Mouse (Mus musculus) kidney, postnatal 10 days (tissue): ENCODE measurements around the gene Mrtfa.

Source experiments
- DNase-seq: peaks from one replicate; pipeline ENCODE4 v3.0.0; 2021; ENCODE audit warnings: mixed read lengths

Gene Mrtfa

DNA sequence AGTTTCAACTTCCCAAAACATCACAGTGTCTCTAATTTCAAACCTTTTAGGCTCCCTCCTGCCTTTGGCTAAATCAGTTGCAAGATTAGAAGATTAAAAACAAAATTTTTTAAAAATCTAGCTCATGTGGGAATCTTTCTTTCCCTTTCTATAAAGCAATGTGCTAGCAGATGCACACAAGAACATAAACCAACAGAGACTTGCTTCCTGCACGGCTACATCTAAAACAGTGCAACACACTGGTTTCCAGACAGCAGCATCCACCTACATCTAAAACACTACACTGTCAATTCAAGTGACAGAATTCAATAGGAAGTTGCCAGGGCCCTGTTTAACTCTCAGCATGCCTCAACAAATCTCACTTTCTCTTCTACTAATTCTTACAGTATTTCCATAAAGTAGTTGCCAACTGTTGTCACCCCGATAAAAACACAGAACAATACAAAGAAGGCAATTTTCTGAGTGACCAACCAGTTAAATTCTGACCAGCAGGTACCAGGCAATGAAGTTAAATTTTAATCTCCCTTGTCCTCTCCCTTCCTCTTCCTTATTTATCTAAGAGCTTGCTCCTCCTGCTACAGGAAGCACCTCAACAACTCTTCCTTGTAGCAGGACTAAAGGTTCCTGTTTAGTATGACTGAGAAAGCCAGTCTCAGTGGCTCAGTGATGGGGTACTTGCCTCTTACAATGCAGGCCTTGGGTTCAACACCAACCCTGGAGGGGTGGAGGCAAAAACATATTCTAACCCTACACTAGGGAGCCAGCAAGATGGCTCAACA is 35.5 kb downstream of the Mrtfa start:
- DNase-seq, result no peak

DNA sequence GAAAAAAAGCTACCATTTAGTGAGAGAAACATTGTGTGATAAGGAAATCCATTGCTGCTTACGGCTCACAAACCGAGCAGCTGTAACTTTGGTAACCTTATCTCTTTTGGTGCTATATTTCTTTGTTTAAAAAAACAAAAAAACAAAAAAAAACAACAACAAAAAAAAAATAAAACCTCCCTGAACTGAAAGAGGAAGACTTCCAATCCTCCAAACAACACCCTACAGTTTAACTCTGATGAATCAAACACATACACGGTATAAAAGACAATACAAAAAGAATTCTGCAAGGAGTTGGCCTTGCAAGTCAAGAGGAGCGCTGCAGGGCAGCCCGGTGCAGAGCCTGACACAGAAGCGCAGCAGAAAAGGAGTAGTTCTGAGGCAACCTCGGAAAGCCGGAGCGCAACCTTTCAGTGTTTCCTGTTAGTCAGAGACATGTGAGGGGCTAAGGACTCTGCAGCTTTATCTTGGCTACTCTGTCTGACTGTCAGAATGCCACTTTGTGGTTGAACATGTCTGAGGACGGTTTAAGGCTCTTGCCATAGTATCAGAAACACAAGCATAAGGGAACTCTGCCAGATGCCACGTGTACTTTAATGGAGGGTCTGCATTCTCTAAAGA is 48.5 kb downstream of the Mrtfa start:
- DNase-seq, result no peak

DNA sequence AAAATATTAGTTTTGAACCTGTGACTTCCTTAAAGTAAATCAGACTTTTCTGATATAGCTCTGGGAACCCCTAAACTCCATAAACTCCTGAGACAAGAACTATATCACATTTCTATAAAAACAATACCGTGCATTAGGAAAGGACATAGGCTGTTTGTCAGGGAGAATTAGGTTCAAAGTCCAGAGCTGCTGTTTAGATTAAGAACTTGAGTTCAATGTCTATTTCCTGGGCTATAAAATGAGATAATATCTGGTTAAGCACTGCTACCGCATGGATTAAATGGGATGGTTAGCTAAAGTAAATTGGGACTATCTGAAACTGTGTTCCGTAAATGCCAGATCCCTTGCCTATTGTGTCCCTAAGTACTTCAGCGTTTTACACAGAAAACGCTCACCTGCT is 50.6 kb downstream of the Mrtfa start:
- no peak for DNase-seq

DNA sequence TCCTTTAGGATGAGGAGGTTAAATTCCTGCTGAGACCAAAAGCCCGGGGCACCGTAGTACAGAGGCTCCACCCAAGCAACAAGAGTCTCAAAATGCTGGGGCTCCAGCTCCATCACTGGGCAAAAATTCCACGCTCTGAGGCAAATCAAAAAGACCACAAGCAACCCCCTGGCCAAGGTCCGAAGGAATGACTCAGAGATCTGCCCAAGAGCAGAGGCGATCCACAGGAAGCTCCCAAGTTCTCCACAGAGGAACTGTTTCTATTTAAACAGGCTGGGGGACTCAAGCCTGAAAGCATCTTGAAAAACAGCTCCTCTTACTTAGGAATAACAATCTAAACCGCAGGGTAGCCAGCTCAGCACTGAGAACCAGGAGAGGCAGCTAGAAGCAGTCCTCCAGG is 53.3 kb downstream of the Mrtfa start:
- DNase-seq, result peak; percentile 31

DNA sequence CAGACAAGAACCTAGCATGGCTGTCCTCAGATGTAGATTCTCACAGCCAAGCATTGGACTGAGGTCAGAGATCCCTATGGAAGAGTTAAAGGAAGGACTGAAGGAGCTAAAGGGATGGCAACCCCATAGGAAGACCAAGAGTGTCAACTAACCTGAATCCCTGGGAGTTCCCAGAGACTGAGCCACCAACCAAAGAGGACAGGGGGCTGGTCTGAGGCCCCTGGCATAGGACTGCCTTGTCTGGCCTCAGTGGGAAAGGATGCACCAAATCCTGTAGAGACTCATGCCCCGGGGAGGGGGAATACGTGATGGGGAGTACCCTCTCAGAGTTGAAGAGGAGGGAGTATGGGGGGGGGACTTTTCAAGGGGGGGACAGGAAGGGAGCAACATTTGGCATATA is 56.8 kb downstream of the Mrtfa start:
- no peak for DNase-seq

DNA sequence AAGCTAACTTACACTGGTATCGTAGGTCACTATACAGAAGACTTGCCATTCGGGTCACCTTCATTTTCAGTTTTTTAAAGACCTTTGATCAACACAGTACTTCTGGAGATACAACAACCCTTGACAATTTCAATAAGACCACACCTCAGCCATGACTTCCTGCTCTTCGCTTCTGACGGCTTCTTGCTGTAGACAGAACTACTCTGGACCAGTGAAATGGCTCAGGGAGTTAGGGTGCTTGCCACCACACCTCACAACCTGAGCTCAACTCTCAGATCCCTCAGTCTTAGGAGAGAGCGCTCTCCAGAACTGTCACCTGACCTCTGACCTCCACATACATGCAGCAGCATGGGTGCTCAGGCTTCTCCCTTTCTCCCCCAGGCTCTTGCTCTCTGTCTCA is 59.4 kb downstream of the Mrtfa start:
- DNase-seq, result no peak

DNA sequence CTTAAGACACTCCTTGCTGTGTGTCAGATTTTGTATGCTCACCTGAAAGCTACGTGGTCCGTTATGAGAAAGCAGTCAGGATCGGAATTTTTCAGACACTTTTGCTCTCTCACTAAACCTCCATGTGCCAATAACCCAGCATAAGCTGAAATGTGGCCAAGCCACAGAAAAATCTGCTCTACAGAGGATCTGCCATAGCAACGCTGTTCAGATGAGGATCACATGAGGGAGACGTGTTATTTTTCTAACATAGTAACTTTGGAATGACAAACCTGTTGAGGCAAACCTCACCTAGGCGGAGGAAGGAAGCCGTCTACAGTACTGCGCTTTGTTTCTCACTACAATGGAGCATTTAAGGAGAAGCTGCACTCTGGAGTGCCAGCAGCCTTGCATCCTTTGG is 60.6 kb downstream of the Mrtfa start:
- DNase-seq, result no peak

DNA sequence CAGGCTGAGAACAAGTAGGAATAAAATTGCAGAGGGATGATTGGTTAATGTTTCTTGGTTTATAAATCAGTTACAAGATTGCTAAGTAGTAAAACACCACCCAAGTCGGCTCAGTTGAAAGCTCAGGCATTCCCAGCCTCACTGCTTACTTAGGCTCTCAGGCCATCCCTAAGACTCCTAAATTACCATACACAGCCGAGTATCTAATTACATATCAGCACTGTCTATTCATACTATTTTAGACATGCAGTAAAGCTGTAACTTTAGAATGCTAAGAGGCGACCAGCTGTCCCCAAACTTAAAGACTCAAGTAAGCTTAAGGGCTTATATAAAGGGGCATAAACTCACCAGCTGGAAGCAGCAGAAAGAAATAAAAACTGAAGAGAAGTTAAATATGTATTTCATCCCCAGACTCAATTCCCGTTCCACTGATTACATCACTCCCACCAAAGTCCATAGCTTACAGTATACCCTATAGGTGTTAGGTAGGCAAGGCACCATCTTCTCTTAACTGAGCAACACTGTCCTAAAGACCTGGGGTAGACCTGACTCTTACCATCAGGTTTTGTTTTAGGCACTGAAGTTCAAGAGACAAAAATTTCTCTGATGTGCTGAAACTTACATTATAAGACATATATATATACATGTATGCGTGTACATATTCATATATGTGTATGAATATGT is 62.3 kb downstream of the Mrtfa start:
- no peak for DNase-seq

DNA sequence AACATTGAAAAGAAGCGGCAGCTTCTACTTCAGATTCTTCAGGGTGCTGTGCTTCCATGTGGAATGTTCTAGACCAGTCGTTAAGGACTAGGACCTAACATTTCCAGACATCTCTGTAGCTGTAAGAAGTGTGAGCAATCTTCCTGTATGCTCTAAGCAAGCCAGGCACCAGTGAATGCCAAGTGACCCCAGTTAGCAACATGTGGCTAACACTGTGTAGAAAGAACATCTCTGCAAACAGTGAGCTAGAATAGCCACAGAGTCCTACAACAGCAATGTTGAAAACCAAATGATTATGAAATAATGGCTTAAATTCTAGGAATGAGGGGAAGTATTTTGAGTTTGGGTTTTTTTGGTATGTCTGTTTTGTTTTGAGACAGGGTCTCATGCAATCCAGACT is 66.3 kb downstream of the Mrtfa start:
- DNase-seq, result no peak

DNA sequence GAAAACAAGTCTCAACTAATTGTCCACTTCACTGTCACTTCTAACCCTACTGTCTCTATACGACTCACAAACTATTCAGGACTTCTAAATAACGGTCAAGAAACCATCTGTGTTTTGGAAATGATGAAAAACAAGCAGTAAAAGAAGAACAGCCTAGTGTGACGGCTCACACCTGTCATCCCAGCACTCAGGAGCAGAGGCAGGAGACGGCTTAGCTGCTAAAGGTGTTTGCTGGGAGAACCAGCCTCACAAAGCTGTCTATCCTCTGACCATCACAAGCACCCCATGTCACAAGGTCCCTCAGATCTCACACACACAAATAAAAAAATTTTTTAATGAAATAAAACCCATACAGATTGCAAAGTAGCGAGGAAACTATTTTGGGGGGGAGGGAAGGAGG is 67.4 kb downstream of the Mrtfa start:
- no peak for DNase-seq

DNA sequence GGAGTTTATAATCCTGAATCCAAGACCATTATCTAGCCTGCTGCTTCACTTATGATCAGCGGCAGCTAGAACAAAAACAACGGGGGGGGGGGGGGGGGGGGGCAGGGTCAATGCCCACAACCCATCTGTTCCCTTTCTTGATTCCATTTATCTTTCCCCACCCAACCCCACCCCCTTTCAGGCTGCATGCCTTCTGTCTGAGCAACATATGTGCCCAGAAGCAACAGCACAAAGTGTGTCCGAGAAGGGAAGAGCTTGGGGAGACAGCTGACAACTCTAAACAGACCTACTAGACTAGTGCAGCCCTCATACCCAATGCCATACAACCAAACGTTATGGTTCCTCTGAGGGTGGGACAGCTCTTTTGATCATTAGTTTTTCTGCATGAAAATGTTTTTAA is 68.0 kb downstream of the Mrtfa start:
- DNase-seq, result no peak

DNA sequence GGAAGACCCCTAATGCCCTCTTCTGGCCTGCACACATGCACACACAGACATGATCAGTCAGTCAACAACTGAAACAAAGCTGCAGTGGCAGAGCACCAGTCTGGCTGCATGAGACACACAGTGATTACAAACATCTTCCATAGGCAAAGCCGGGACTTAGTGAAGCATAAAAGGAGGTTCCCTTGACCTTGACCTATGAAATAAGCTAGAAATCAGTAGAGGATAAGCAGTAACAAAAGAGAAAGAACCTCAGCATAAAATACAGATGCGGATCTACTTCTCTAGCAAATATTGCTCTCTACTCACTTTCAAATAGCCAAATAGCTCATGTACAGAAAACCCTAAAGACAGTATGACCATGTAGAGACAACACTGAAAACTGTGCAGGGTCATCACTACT is 68.5 kb downstream of the Mrtfa start:
- no peak for DNase-seq

DNA sequence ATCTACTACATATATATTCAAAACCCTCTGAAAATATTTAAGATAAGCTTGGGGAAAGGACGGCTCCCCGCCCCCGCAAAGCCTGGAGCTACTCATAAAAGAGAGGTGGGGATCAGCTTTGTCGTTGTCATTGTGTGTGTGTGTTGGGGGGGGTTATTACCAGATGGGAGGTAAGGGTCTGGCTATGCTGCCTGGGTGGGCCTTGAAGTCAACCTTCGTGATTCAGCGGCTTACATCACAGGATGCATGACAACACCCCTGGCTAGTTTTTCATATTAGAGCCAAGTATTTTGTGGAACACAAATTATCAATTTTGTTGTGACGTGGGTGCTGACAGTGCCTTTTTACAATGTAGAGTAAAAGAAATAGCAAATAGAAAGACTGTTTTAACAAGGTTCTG is 69.6 kb downstream of the Mrtfa start:
- no peak for DNase-seq

DNA sequence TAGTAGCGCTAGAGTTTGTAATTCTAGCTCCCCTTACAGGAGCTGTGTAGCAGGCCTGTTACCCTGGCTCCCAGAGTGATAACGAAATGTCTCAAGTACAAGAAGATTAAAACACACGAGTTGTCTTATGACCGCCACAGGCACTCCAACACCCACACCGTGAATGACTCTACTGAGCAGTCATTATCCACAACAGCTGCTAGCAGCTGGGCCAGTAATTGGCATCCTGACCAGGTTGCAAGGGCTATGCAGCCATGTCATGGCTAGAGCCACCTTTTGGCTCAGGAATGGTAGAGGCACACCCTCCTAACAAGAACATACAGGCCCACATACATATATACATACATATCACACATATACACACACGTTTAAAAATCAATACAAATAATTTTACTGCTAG is 70.4 kb downstream of the Mrtfa start:
- peak; percentile 36 for DNase-seq

DNA sequence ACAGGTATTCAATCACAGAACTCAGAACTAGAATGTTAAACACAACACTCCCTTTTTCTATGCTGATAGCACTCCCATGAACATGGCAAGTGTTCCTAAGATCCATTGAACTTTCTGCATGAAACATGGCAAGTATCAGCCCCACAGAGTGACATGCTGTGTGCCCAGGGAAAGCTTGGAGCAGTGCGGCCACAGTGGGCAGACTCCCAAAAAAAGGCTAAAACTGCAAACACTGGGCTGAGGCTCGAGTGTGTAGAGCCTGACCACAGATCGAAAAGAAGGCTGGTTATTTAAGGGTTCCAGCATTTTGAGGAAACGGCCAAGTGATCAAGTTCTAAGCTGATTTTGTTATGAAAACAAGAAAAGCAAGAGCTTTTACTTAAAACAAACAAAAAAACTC is 72.3 kb downstream of the Mrtfa start:
- DNase-seq, result no peak

DNA sequence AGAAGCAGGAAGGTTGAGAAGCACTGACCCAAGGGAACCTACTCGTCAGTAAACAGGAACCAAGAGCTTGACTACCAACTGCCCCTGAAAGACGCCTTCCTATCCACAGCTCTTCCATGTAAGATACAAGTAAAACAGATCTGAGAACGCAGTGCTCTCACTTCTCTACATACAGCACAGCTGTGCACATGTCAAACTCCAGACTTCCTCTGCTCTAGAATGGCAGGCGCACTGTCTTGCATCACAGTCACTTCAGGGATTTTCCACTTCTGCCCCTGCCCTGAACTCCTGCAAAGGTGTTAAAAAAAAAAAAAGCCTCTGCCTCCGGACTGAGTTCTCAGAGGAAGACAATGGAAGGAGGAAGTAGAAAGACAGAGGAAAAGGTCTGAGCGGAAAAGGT is 78.0 kb downstream of the Mrtfa start:
- DNase-seq, result peak; percentile 36

DNA sequence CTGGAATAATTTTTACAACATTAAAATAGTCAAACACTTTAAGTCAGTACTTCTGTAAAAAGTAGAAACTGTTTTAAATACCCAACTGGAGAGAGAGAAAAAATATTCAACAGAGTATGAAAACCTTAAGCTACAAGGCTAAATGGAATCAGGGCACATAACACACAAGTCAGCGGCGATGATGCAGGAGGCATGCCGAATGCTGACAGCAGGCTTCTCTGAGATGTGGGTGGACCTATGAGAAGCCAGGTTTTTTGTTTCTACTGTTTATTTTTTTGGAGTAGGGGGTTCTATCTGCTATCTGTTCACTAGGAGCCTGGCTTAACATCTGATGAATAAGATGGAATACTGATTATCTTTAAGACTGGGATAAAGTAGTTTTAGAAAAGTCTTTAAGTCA is 80.2 kb downstream of the Mrtfa start:
- no peak for DNase-seq

DNA sequence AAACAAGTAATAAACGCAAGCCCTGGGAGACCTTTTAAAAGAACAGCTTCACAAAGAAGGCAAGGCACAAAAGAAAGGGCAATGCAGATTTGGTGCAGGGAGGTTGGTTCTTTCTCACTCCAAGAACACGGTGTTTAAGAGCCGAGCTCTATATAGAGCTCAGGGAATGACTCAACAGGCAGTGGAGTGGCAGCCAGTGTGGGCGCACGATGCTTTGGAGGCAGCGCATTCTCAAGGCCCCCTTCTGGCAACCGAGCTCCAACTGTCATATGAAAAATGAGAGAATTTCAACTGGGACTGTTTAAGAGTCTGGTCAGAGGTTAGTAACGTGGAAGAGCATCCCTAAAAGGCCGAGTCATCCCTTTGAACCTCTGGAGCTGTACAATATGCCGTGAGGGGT is 84.6 kb downstream of the Mrtfa start:
- no peak for DNase-seq

DNA sequence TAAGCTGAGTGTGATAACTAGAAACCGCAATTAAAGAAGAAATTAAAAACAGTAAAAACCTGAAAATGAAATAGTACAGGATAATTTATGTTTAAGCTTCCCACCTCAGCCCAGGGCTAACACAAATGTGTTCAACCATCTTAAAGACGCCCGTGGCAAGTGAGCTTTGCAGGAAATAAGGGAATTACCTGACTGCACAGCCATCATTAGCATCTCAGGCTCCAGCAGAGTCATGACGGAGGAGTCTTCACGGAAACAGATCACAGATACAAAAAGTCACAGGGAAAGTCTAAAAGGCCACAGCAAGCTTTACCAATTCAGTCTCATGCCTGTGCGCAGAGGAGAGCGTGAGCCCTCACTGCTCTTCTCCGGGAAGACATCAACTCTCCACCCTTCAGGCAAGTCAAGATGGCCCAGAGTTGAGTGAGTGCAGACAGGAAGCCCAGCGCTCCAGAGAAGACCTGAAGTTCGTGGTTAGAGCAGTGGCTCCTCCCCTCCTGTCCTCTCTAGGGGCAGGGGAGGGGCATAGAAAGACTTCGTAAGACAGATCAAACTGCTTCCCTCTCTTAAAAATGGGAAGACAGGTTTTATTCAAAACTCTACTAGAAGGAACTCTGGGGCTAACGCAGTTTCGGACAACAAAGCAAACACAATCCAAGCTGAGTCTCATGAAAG is 85.8 kb downstream of the Mrtfa start:
- peak; percentile 45 for DNase-seq

DNA sequence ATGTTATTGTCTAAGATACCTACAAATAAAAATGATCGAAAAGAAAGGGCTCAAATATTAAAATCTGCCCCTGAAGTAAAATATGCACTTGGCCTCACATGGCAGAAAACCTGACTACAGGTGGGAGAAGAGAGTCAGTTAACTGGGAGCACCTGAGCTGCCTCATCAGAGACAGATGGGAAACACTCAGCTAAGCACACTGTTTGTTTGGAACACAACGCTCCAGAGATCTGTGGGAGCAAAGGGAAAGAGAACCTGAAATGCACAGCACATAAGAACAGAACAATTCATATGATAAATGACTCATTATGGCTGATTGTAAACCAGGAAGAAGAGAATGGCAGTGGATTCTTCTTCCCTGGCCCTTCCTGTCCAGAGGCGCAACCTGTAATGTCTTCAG is 87.1 kb downstream of the Mrtfa start:
- no peak for DNase-seq

DNA sequence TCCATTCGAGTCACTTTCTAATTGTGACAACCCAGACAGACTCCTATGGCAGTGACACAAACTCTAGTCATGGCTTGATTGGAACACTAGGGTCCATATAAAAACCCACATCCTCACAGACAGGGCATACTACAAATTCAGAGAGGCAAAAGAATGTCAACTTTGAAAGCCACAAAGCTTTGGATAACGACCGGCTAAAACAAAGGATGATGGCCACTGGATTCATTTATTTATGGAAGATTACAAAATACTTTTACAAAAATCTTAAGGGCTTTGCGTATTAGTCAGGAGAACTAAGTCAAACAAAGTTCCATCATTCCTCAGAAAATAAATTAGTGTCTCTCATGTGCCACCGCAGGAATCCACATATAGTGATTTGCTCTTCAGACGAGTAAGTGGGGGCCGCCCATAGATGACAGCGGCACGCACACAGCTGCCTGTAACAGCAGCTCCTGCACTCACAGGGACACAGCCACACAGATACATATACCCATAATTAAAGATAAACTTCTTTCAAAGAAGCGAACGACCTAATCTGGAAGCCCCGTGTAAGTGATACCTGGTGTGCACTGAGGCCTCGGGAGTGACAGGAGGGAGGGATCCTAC is 88.2 kb downstream of the Mrtfa start:
- no peak for DNase-seq

DNA sequence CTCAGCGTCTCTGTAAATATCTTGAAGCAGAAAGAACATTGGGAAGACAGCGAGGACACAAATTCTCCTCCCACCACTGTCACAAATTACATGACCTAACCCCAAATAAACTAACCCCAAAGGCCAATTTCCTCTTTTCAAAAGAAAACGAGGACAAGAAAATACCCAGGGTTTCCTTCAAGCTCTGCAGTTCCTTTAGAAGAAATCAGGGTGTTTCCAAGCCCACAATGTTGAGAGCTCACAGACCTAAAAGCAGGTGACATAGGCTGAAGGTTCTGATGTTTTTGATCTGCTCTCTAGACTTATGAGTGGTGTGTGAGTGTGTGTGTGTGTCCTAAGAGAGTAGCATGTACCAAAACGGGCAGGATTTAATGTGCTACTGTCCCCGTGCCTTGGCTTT is 89.2 kb downstream of the Mrtfa start:
- no peak for DNase-seq

DNA sequence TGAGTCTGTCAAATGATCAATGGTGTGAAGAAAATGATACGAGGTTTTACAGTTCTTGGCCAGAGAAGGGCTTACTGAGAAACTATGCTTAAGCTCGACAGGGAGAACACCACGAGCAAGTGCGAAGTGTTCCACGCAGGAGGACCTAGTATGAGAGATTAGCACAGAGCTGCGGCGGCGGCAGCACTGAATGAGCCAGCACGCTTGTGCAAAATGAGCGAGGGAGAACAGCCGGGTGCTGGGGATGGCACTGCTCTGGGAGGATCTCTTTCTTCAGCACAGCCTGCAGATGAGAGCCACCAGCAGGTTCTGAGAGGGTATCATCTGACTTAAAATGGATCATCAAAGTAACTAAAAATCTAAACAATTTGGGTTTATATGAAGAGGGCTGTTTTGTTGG is 91.3 kb downstream of the Mrtfa start:
- DNase-seq, result no peak
